Mouse (Mus musculus) liver, adult 2 months (tissue): ENCODE results near the gene Relb.

ENCODE experiments used
- CTCF ChIP-seq: fragments of 200-500 bp; IDR thresholded peaks from 2 replicates; pipeline ENCODE4 v1.5.1; 2011; ENCODE audit warnings: low read depth, low read length, control low read depth
- POLR2A ChIP-seq: fragments of 200-500 bp; IDR thresholded peaks from 2 replicates; pipeline ENCODE4 v1.6.1; 2011; ENCODE audit warnings: low read length, control low read depth; ENCODE audit not compliant: insufficient read depth; ENCODE audit errors: extremely low read depth

- TF ChIP-seq CTCF, result no peak
- no peak for TF ChIP-seq POLR2A
Measured at GRCm38 (mm10) chr7:19627721-19628120, 1.5 kb downstream of the Relb start.
